Mouse (Mus musculus): ENCODE results near the gene Trim17. TPM values are rescaled to one million over a fixed set of nuclear protein-coding genes. Genes with fewer than 3 reads are reported as not detected.

Gene Trim17
- polyA plus RNA-seq, 1 experiment from 2014 or later, result 0.14 TPM

DNA sequence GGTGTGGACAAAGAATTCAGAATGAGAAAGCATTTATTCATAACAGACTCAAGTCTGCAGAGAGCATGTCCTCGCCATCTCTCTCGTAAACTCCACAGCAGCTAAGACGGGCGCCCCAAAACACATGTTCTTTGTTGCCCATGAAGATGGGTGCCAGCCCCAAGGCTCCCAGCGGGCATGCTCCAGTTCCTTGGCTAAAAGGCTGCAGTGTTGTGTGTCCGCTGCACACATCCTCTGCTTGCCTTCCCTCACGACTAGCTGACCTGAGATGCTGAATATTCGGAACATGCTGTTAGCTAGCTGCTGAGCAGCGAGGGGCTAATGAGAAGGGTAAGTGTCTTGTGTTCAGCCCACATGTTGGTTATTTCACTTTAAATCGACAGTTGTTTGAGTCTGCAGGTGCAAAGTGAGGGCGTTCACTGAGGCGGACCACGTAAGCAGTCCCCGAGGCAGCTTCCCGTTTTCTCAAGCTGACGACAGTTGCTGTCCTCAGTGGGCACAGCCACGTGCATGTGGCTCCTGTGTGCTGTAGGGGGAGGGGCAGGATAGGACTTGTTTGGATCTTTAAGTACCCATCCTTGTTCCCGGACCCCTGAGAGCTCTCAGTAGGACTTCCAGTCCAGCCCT is 28.1 kb downstream of the Trim17 start:
- 0 out of 2 replicates have a peak, but pooled peaks cover 5% of the 10 kb centered on the region for H3K4me1 ChIP-seq (ENCODE audit: insufficient read depth)
- H3K9me3 ChIP-seq (ENCODE audit: low read depth, low read length), result no peaks in the 10 kb centered on the region
- TF ChIP-seq CTCF (IDR thresholded peaks at IDR 0.05; ENCODE audit: low read depth), result no peak
- H3K27me3 ChIP-seq (ENCODE audit: insufficient read depth, low read length), result no peaks in the 10 kb centered on the region
- H3K36me3 ChIP-seq (ENCODE audit: insufficient read depth), result peaks cover 61% of the 10 kb centered on the region
- ATAC-seq (ENCODE audit: insufficient read depth), result no peak
- H3K9ac ChIP-seq, result no peak overlapping the region
- no peak overlapping the region for H3K4me3 ChIP-seq (ENCODE audit: low read depth, low read length)
- no peak overlapping the region for H3K4me2 ChIP-seq
- WGBS, result 83% methylated on average over 18 of the region's 18 CpGs
- DNase-seq, result no peak
- H3K27ac ChIP-seq (ENCODE audit: low read depth), result no peak overlapping the region

- ATAC-seq (ENCODE audit: insufficient read depth), result no peak
- WGBS, result 73% methylated on average over 6 of the region's 6 CpGs
- H3K36me3 ChIP-seq (ENCODE audit: insufficient read depth), result peaks cover 73% of the 10 kb centered on the region
- no peaks in the 10 kb centered on the region for H3K9me3 ChIP-seq (ENCODE audit: low read depth, low read length)
- no peak overlapping the region for H3K27ac ChIP-seq (ENCODE audit: low read depth)
- no peak overlapping the region for H3K4me2 ChIP-seq
- no peak overlapping the region for H3K9ac ChIP-seq
- H3K4me1 ChIP-seq (ENCODE audit: insufficient read depth), result 0 out of 2 replicates have a peak, but pooled peaks cover 5% of the 10 kb centered on the region
- no peaks in the 10 kb centered on the region for H3K27me3 ChIP-seq (ENCODE audit: insufficient read depth, low read length)
- H3K4me3 ChIP-seq (ENCODE audit: low read depth, low read length), result no peak overlapping the region
- no peak for TF ChIP-seq CTCF (IDR thresholded peaks at IDR 0.05; ENCODE audit: low read depth)
- no peak for DNase-seq
These were observed 29.3 kb downstream of the Trim17 start for GRCm38 (mm10) chr11:58983691-58984341.

DNA sequence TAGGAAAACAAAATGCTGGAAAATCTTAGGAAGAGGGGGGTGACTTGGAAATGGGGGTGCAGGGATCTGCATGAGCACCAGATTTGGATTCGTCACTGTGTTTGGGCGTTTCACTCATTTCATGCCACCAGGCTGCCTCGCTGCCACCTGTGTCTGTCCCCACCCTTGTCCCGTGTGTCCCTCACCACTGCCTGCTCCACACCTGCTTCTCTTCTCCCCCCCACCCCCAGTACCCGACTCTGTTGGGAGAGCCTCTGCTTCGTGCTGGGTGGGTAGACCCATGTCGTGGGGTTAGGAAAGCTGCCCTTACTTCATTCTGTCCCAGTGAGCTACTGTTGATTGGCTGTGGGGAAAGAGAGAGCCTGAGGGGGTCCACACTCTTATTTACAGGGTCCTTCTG is 30.2 kb downstream of the Trim17 start:
- no peak overlapping the region for H3K4me2 ChIP-seq
- H3K9me3 ChIP-seq (ENCODE audit: low read depth, low read length), result no peaks in the 10 kb centered on the region
- no peak overlapping the region for H3K27ac ChIP-seq (ENCODE audit: low read depth)
- DNase-seq (no peak), ATAC-seq (ENCODE audit: insufficient read depth) (no peak)
- H3K4me1 ChIP-seq (ENCODE audit: insufficient read depth), result 0 out of 2 replicates have a peak, but pooled peaks cover 2% of the 10 kb centered on the region
- H3K9ac ChIP-seq, result no peak overlapping the region
- H3K27me3 ChIP-seq (ENCODE audit: insufficient read depth, low read length), result no peaks in the 10 kb centered on the region
- H3K4me3 ChIP-seq (ENCODE audit: low read depth, low read length), result no peak overlapping the region
- WGBS, result 95% methylated on average over 7 of the region's 7 CpGs
- H3K36me3 ChIP-seq (ENCODE audit: insufficient read depth), result peaks cover 81% of the 10 kb centered on the region
- TF ChIP-seq CTCF (IDR thresholded peaks at IDR 0.05; ENCODE audit: low read depth), result no peak

- Histone ChIP-seq H3K27me3 (ENCODE audit: insufficient read depth, low read length) (no peaks in the 10 kb centered on the region), H3K4me1 (ENCODE audit: insufficient read depth) (no peaks in the 10 kb centered on the region), H3K4me2 (no peak overlapping the region), H3K4me3 (ENCODE audit: low read depth, low read length) (no peak overlapping the region), H3K27ac (ENCODE audit: low read depth) (no peak overlapping the region), H3K9me3 (ENCODE audit: low read depth, low read length) (no peaks in the 10 kb centered on the region), H3K9ac (no peak overlapping the region), H3K36me3 (ENCODE audit: insufficient read depth) (peaks cover 85% of the 10 kb centered on the region)
- DNase-seq (no peak), ATAC-seq (ENCODE audit: insufficient read depth) (no peak)
- TF ChIP-seq CTCF (IDR thresholded peaks at IDR 0.05; ENCODE audit: low read depth), result no peak
- 87% methylated on average over 3 of the region's 3 CpGs for WGBS
These were observed 30.9 kb downstream of the Trim17 start for GRCm38 (mm10) chr11:58985299-58985917.

DNA sequence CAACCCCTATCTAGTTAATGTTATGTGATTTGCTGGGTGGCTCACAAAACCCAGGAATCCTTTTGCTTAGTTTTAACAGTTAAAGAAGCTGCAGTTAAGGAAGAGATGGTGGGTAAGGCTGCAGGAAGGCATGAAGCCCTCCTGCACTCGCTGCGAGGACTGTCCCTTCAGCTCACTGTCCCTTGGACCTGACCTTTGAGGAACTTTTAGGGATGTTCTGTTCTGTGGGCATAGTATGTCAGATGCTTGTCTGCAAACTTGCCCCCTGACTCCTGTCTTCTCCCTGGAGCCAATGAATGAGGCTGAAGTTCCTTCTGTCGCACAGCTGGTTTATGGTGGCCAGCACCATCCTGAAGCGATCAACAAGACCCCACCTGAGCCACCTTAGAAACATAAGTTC is 34.7 kb downstream of the Trim17 start:
- H3K9ac ChIP-seq, result no peak overlapping the region
- ATAC-seq (ENCODE audit: insufficient read depth) (no peak), DNase-seq (no peak)
- no peaks in the 10 kb centered on the region for H3K4me1 ChIP-seq (ENCODE audit: insufficient read depth)
- peaks cover 6% of the 10 kb centered on the region; the same call in 1 of the 2 replicates for H3K27me3 ChIP-seq (ENCODE audit: insufficient read depth, low read length)
- H3K36me3 ChIP-seq (ENCODE audit: insufficient read depth), result peaks cover 65% of the 10 kb centered on the region
- no peak overlapping the region for H3K4me2 ChIP-seq
- H3K27ac ChIP-seq (ENCODE audit: low read depth), result no peak overlapping the region
- H3K9me3 ChIP-seq (ENCODE audit: low read depth, low read length), result no peaks in the 10 kb centered on the region
- WGBS, result 85% methylated on average over 4 of the region's 4 CpGs
- TF ChIP-seq CTCF (IDR thresholded peaks at IDR 0.05; ENCODE audit: low read depth), result no peak
- H3K4me3 ChIP-seq (ENCODE audit: low read depth, low read length), result no peak overlapping the region

- H3K9ac ChIP-seq, result no peak overlapping the region
- no peak for ATAC-seq (ENCODE audit: insufficient read depth)
- H3K9me3 ChIP-seq (ENCODE audit: low read depth, low read length), result no peaks in the 10 kb centered on the region
- 82% methylated on average over 17 of the region's 17 CpGs for WGBS
- no peak overlapping the region for H3K27ac ChIP-seq (ENCODE audit: low read depth)
- no peak overlapping the region for H3K4me3 ChIP-seq (ENCODE audit: low read depth, low read length)
- no peak for DNase-seq
- no peak overlapping the region for H3K4me2 ChIP-seq
- TF ChIP-seq CTCF (IDR thresholded peaks at IDR 0.05; ENCODE audit: low read depth), result no peak
- H3K36me3 ChIP-seq (ENCODE audit: insufficient read depth), result peaks cover 55% of the 10 kb centered on the region
- H3K4me1 ChIP-seq (ENCODE audit: insufficient read depth), result no peaks in the 10 kb centered on the region
- H3K27me3 ChIP-seq (ENCODE audit: insufficient read depth, low read length), result peaks cover 14% of the 10 kb centered on the region; the same call in 1 of the 2 replicates
These were observed 35.7 kb downstream of the Trim17 start for GRCm38 (mm10) chr11:58990141-58990540.

GRCm38 (mm10) chr11:58990794-58991193 is 36.3 kb downstream of the Trim17 start:
- Histone ChIP-seq H3K9ac (no peak overlapping the region), H3K4me1 (ENCODE audit: insufficient read depth) (no peaks in the 10 kb centered on the region), H3K4me2 (no peak overlapping the region), H3K36me3 (ENCODE audit: insufficient read depth) (peaks cover 49% of the 10 kb centered on the region), H3K9me3 (ENCODE audit: low read depth, low read length) (no peaks in the 10 kb centered on the region), H3K27ac (ENCODE audit: low read depth) (no peak overlapping the region), H3K27me3 (ENCODE audit: insufficient read depth, low read length) (peaks cover 14% of the 10 kb centered on the region; the same call in 1 of the 2 replicates), H3K4me3 (ENCODE audit: low read depth, low read length) (no peak overlapping the region)
- DNase-seq (no peak), ATAC-seq (ENCODE audit: insufficient read depth) (no peak)
- no peak for TF ChIP-seq CTCF (IDR thresholded peaks at IDR 0.05; ENCODE audit: low read depth)
- 69% methylated on average over 9 of the region's 9 CpGs for WGBS

Data from lung, embryonic 14.5 days (tissue).